Mouse (Mus musculus) liver, embryonic 14.5 days (tissue): ENCODE data around the gene Pde8b. TPM values are rescaled to one million over a fixed set of nuclear protein-coding genes. Genes with fewer than 3 reads are reported as not detected.
A peak's percentile ranks its signal among the peaks of the same experiment; 100 is the strongest.

Experiments used
- ATAC-seq: fragments of 200-750 bp; cut with Nextera tagmentation; 2 replicates; pipeline ENCODE4 v1.8.0; 2017; ENCODE audit warnings: moderate number of reproducible peaks, mild to moderate bottlenecking, moderate library complexity; ENCODE audit not compliant: insufficient read depth
- DNase-seq, 3 experiments: peaks; one replicate each; pipeline ENCODE4 v3.0.0-alpha.2; 2012 to 2013; ENCODE audit warnings: low read depth in 3 of 3, low spot score in 3 of 3
- H3K27ac ChIP-seq: fragments of 300-500 bp; sonication (generic); 2 replicates; pipeline ENCODE4 v1.5.1; 2014; ENCODE audit warnings: moderate library complexity, mild to moderate bottlenecking, control low read depth, inconsistent platforms
- H3K27me3 ChIP-seq: fragments of 300-500 bp; sonication (generic); 2 replicates; pipeline ENCODE4 v1.6.1; 2014; ENCODE audit warnings: mild to moderate bottlenecking, low read length, moderate library complexity; ENCODE audit not compliant: control insufficient read depth, insufficient read depth
- H3K36me3 ChIP-seq: fragments of 300-500 bp; sonication (generic); replicated peaks from 2 replicates; pipeline ENCODE4 v1.6.1; 2014; ENCODE audit warnings: low read depth; ENCODE audit not compliant: control insufficient read depth, insufficient read depth
- H3K4me1 ChIP-seq, 2 experiments: fragments of 200-500 bp in 1 of 2; fragments of 300-500 bp in 1 of 2; sonication (generic) in 1 of 2; replicated peaks; 2 replicates each; pipeline ENCODE4 v1.6.1; 2012 to 2014; ENCODE audit warnings: antibody characterized with exemption in 1 of 2, inconsistent platforms in 1 of 2, low read length in 1 of 2; ENCODE audit not compliant: control insufficient read depth in 2 of 2, insufficient read depth in 2 of 2
- H3K4me2 ChIP-seq: fragments of 300-500 bp; sonication (generic); 2 replicates; pipeline ENCODE4 v1.6.1; 2014; ENCODE audit warnings: low read depth, mild to moderate bottlenecking, control low read depth, moderate library complexity
- H3K4me3 ChIP-seq, 2 experiments: fragments of 200-500 bp in 1 of 2; fragments of 300-500 bp in 1 of 2; sonication (generic) in 1 of 2; 2 replicates each; pipeline ENCODE4 v1.5.1; 2012 to 2014; ENCODE audit warnings: low read depth in 2 of 2, low read length in 2 of 2, mild to moderate bottlenecking in 2 of 2, control low read depth in 1 of 2, inconsistent platforms in 1 of 2, moderate library complexity in 1 of 2; ENCODE audit not compliant: insufficient read depth in 1 of 2
- H3K9ac ChIP-seq: fragments of 300-500 bp; sonication (generic); replicated peaks from 2 replicates; pipeline ENCODE4 v1.6.1; 2014; ENCODE audit warnings: mild to moderate bottlenecking, control low read depth, moderate library complexity
- H3K9me3 ChIP-seq: fragments of 300-500 bp; sonication (generic); 2 replicates; pipeline ENCODE4 v1.6.1; 2016; ENCODE audit warnings: low read length, mixed read lengths; ENCODE audit not compliant: control insufficient read depth
- CTCF ChIP-seq: IDR thresholded peaks from 2 replicates; pipeline ENCODE4 v1.5.1; 2016; ENCODE audit warnings: antibody characterized with exemption, low read depth, control low read depth
- EP300 ChIP-seq: IDR thresholded peaks from 2 replicates; pipeline ENCODE4 v1.6.1; 2016; ENCODE audit warnings: antibody characterized with exemption, low read depth
- WGBS: fragments of 180-500 bp; shearing (Covaris S2); extraction: QIAGEN DNeasy Blood & Tissue Kit; methylation state at CpG from one replicate; pipeline ENCODE4 v1.1.7; 2014; ENCODE audit not compliant: insufficient replicate concordance; 5-methylcytosine and 5-hydroxymethylcytosine counted together
- polyA plus RNA-seq, 2 experiments: library from polyadenylated mRNA; depleted of rRNA in 1 of 2; stranded (reverse) in 1 of 2; unstranded in 1 of 2; fragments of >200 nt; fragmentation: Nextera tagmentation in 1 of 2; extraction: Ambion mirVana in 1 of 2; gene quantifications; 2 replicates each; pipeline versions ENCODE4 v1.2.1 to v1.2.3; 2012 to 2014

Gene Pde8b
- 0.28 and 0.40 TPM in 2 replicates for polyA plus RNA-seq (2012; rRNA removed)
- 0.14 and 0.37 TPM in 2 replicates for polyA plus RNA-seq (2014; fragmentation: Nextera tagmentation; extraction: Ambion mirVana)

GRCm38 (mm10) chr13:95249511-95250456, at the start of gene Pde8b:
Gene Pde8b, minus strand, starts transcription at chr13:95250336.
- no peak for ATAC-seq

GRCm38 (mm10) chr13:95291983-95292382, 41.8 kb upstream of the Pde8b start:
- H3K4me2 ChIP-seq = no peak overlapping the region
- 65% methylated on average over 4 of the region's 4 CpGs for WGBS
- no peaks in the 10 kb centered on the region for H3K4me1 ChIP-seq
- no peak overlapping the region for H3K9ac ChIP-seq
- no peaks in the 10 kb centered on the region for H3K9me3 ChIP-seq
- ATAC-seq = no peak
- DNase-seq = no peak
- H3K27me3 ChIP-seq = no peaks in the 10 kb centered on the region
- no peaks in the 10 kb centered on the region for H3K36me3 ChIP-seq
- no peak overlapping the region for H3K4me3 ChIP-seq
- TF ChIP-seq EP300 (no peak), CTCF (no peak)
- H3K27ac ChIP-seq = no peak overlapping the region

More at GRCm38 (mm10) chr13:95249511-95250456, at the start of gene Pde8b:
- Histone ChIP-seq H3K4me2 (peak within 1 kb of the TSS; percentile 33), H3K27me3 (peaks cover 8% of the 10 kb centered on the region), H3K9me3 (no peaks in the 10 kb centered on the region), H3K36me3 (no peaks in the 10 kb centered on the region), H3K4me1 (no peaks in the 10 kb centered on the region), H3K27ac (no peak within 1 kb of the TSS), H3K4me3 (no peak within 1 kb of the TSS), H3K9ac (no peak within 1 kb of the TSS)
- 7% methylated on average over 37 of the region's 37 CpGs for WGBS
- peak; percentile 59 for TF ChIP-seq CTCF
- no peak for TF ChIP-seq EP300
- DNase-seq = no peak

- WGBS = 76% methylated on average over 7 of the region's 7 CpGs
- H3K9me3 ChIP-seq = no peaks in the 10 kb centered on the region
- ATAC-seq (no peak), DNase-seq (no peak)
- no peak overlapping the region for H3K9ac ChIP-seq
- H3K4me1 ChIP-seq = no peaks in the 10 kb centered on the region
- H3K27ac ChIP-seq = no peak overlapping the region
- TF ChIP-seq EP300 = no peak
- TF ChIP-seq CTCF = no peak
- no peaks in the 10 kb centered on the region for H3K36me3 ChIP-seq
- no peak overlapping the region for H3K4me3 ChIP-seq
- H3K27me3 ChIP-seq = no peaks in the 10 kb centered on the region
- H3K4me2 ChIP-seq = no peak overlapping the region
Measured at GRCm38 (mm10) chr13:95288027-95288426, 37.9 kb upstream of the Pde8b start.

- WGBS = 9% methylated on average over 7 of the region's 7 CpGs
- no peaks in the 10 kb centered on the region for H3K4me1 ChIP-seq
- no peaks in the 10 kb centered on the region for H3K27me3 ChIP-seq
- no peak for TF ChIP-seq EP300
- peak; percentile 77 for TF ChIP-seq CTCF
- no peak overlapping the region for H3K9ac ChIP-seq
- DNase-seq (peak in 2 of 3 experiments; percentile 5 to 13), ATAC-seq (no peak)
- no peak overlapping the region for H3K4me2 ChIP-seq
- no peak overlapping the region for H3K4me3 ChIP-seq
- no peaks in the 10 kb centered on the region for H3K36me3 ChIP-seq
- no peak overlapping the region for H3K27ac ChIP-seq
- no peaks in the 10 kb centered on the region for H3K9me3 ChIP-seq
Measured at GRCm38 (mm10) chr13:95286989-95287388, 36.9 kb upstream of the Pde8b start.
